8 mouse cellular contexts compared by ENCODE assay signal in genomic region chr19:40994057-40994585, GRCm38 (mm10). TPM values are rescaled to one million over a fixed set of nuclear protein-coding genes. Genes with fewer than 3 reads are reported as not detected.
A peak's percentile ranks its signal among the peaks of the same experiment; 100 is the strongest.
DNase-seq lines count a peak whose midpoint lies in the region; ATAC-seq lines count a peak whose summit lies in the region.

Gene Blnk (minus strand): TSS chr19:40994535.

- H3K4me1 ChIP-seq in embryonic facial prominence, embryonic 14.5 days (ENCODE audit: control insufficient read depth, insufficient read depth, low read length), result peaks cover 4% of the 10 kb centered on the region; the same call in 1 of the 2 replicates
- H3K4me1 ChIP-seq in intestine, embryonic 14.5 days (replicated peaks; ENCODE audit: control insufficient read depth, insufficient read depth, low read length), result 0 out of 2 replicates have a peak, but pooled peaks cover 5% of the 10 kb centered on the region
- no peaks in the 10 kb centered on the region for H3K4me1 ChIP-seq in hindbrain, embryonic 14.5 days (replicated peaks; ENCODE audit: control insufficient read depth, insufficient read depth, low read length)

- intact Hi-C loops in left cerebral cortex, postnatal 25 days (cut with DNase I), result no loop called here

- H3K36me3 ChIP-seq in embryonic facial prominence, embryonic 14.5 days (ENCODE audit: control insufficient read depth, insufficient read depth, low read length), result no peaks in the 10 kb centered on the region
- no peaks in the 10 kb centered on the region for H3K36me3 ChIP-seq in intestine, embryonic 14.5 days (ENCODE audit: control insufficient read depth, insufficient read depth, low read length)
- H3K36me3 ChIP-seq in hindbrain, embryonic 14.5 days (replicated peaks; ENCODE audit: control insufficient read depth, insufficient read depth), result no peaks in the 10 kb centered on the region

- ATAC-seq in embryonic facial prominence, embryonic 14.5 days (ENCODE audit: low read depth), result peak; percentile 87
- ATAC-seq in intestine, embryonic 14.5 days (replicated peaks; ENCODE audit: low FRiP score, low TSS enrichment, low read depth), result peak; percentile 75
- peak; percentile 69 for ATAC-seq in megakaryocyte, adult 5-6 weeks (ENCODE audit: poor library complexity, severe bottlenecking)
- no peak for ATAC-seq in hindbrain, embryonic 14.5 days (ENCODE audit: low FRiP score)

- H3K27ac ChIP-seq in embryonic facial prominence, embryonic 14.5 days (replicated peaks; ENCODE audit: low read depth, low read length), result no peak within 1 kb of the TSS
- H3K27ac ChIP-seq in intestine, embryonic 14.5 days (ENCODE audit: low read depth), result peak within 1 kb of the TSS; percentile 73
- no peak within 1 kb of the TSS for H3K27ac ChIP-seq in hindbrain, embryonic 14.5 days

- H3K4me2 ChIP-seq in embryonic facial prominence, embryonic 14.5 days (ENCODE audit: low read depth, low read length), result peak within 1 kb of the TSS; percentile 5; the same call in 1 of the 2 replicates
- H3K4me2 ChIP-seq in intestine, embryonic 14.5 days (ENCODE audit: low read length), result peak within 1 kb of the TSS; percentile 36
- no peak within 1 kb of the TSS for H3K4me2 ChIP-seq in hindbrain, embryonic 14.5 days (replicated peaks)

- peak; percentile 54 for DNase-seq in ovary, adult 18-20 months (ENCODE audit: low spot score)
- DNase-seq in ovary, postnatal 10 days (ENCODE audit: low spot score), result no peak
- peak; percentile 91 for DNase-seq in embryonic facial prominence, embryonic 14.5 days (ENCODE audit: low spot score)
- peak; percentile 63 for DNase-seq in intestine, embryonic 14.5 days (ENCODE audit: low spot score)
- DNase-seq in left cerebral cortex, postnatal 25 days (ENCODE audit: low spot score in 2 of 2), result peak; percentile 55 to 82
- peak; percentile 64 for DNase-seq in telencephalon, adult 2 months (ENCODE audit: low read depth, low spot score)
- no peak for DNase-seq in hindbrain, embryonic 14.5 days (ENCODE audit: low spot score)

- H3K9ac ChIP-seq in embryonic facial prominence, embryonic 14.5 days (ENCODE audit: low read depth, low read length), result no peak within 1 kb of the TSS
- no peak within 1 kb of the TSS for H3K9ac ChIP-seq in intestine, embryonic 14.5 days (ENCODE audit: low read length)
- H3K9ac ChIP-seq in hindbrain, embryonic 14.5 days, result no peak within 1 kb of the TSS

- no peaks in the 10 kb centered on the region for H3K9me3 ChIP-seq in embryonic facial prominence, embryonic 14.5 days (ENCODE audit: control insufficient read depth, low read length)
- H3K9me3 ChIP-seq in intestine, embryonic 14.5 days (ENCODE audit: control insufficient read depth, low read length), result no peaks in the 10 kb centered on the region
- no peaks in the 10 kb centered on the region for H3K9me3 ChIP-seq in hindbrain, embryonic 14.5 days (ENCODE audit: control insufficient read depth, low read length)

- H3K27me3 ChIP-seq in embryonic facial prominence, embryonic 14.5 days (replicated peaks; ENCODE audit: control insufficient read depth, insufficient read depth, low read length), result no peaks in the 10 kb centered on the region
- no peaks in the 10 kb centered on the region for H3K27me3 ChIP-seq in intestine, embryonic 14.5 days (replicated peaks; ENCODE audit: control insufficient read depth, insufficient read depth, low read length)
- no peaks in the 10 kb centered on the region for H3K27me3 ChIP-seq in hindbrain, embryonic 14.5 days (ENCODE audit: control insufficient read depth, insufficient read depth, low read length)

- 34% methylated on average over 8 of the region's 8 CpGs for WGBS in embryonic facial prominence, embryonic 14.5 days
- WGBS in intestine, embryonic 14.5 days, result 34% methylated on average over 8 of the region's 8 CpGs
- WGBS in hindbrain, embryonic 14.5 days, result 65% methylated on average over 8 of the region's 8 CpGs

- no peak within 1 kb of the TSS for H3K4me3 ChIP-seq in embryonic facial prominence, embryonic 14.5 days (ENCODE audit: low read depth, low read length)
- H3K4me3 ChIP-seq in intestine, embryonic 14.5 days (ENCODE audit: low read depth, low read length), result 0 out of 2 replicates have a peak within 1 kb of the TSS, but pooled peaks have one; percentile 10
- H3K4me3 ChIP-seq in hindbrain, embryonic 14.5 days (replicated peaks; ENCODE audit: low read length), result no peak within 1 kb of the TSS

RNA-seq across cellular contexts. Expression of gene Blnk, which starts in this region (rescaled TPM):
- 2.4 and 2.7 TPM in 2 replicates for polyA plus RNA-seq in embryonic facial prominence, embryonic 14.5 days (2014; fragmentation: Nextera tagmentation; extraction: Ambion mirVana)
- 17.8 and 21.5 TPM in 2 replicates for polyA plus RNA-seq in intestine, embryonic 14.5 days (2014; fragmentation: Nextera tagmentation; extraction: Ambion mirVana)
- total RNA-seq in left cerebral cortex, postnatal 25 days (2021), result 10 to 100 TPM in 1 of 2 experiments, 1 to 10 TPM in 1; 7.6 to 10.8 TPM
- 3.0 and 3.4 TPM in 2 replicates for total RNA-seq in megakaryocyte, adult 5-6 weeks (2015)
- total RNA-seq in megakaryocyte, adult 5-6 weeks (2017), result 1.9 and 2.4 TPM in 2 replicates
- 0.32 and 0.98 TPM in 2 replicates for polyA plus RNA-seq in hindbrain, embryonic 14.5 days (2014; fragmentation: Nextera tagmentation; extraction: Ambion mirVana)

Comparison
In these comparisons a context has a peak if more than half of its experiments do, and no peak if none do; other contexts are left out.
1. DNase-seq: peak in ovary, adult 18-20 months (single experiment), embryonic facial prominence, embryonic 14.5 days (single experiment), intestine, embryonic 14.5 days (single experiment), left cerebral cortex, postnatal 25 days (2 of 2) and telencephalon, adult 2 months (single experiment); none in ovary, postnatal 10 days (single experiment) and hindbrain, embryonic 14.5 days (single experiment).